Mouse (Mus musculus): ENCODE results near the gene Noxred1.
"Not testable (repeated sequence)": the region's sequence is repeated elsewhere in the genome, so short reads cannot be mapped to it uniquely, and the experiment has no call there.

The Noxred1 gene

GRCm38 (mm10) chr12:87226801-87227200 lies 11.7 kb downstream of the Noxred1 start:
- DNase-seq, result no peak

GRCm38 (mm10) chr12:87224950-87225349 lies 13.6 kb downstream of the Noxred1 start:
- DNase-seq, result no peak

- DNase-seq, result no peak
Measured at GRCm38 (mm10) chr12:87219362-87219761, 19.2 kb downstream of the Noxred1 start.

- DNase-seq, result no peak
Measured at GRCm38 (mm10) chr12:87217596-87217995, 20.9 kb downstream of the Noxred1 start.

- no peak for DNase-seq
Measured at GRCm38 (mm10) chr12:87216053-87216452, 22.5 kb downstream of the Noxred1 start.

- no peak for DNase-seq
Measured at GRCm38 (mm10) chr12:87212844-87213606, 25.5 kb downstream of the Noxred1 start.

- not testable (repeated sequence) for DNase-seq
Measured at GRCm38 (mm10) chr12:87205789-87206188, 32.7 kb downstream of the Noxred1 start.

- no peak for DNase-seq
Measured at GRCm38 (mm10) chr12:87201694-87202093, 36.8 kb downstream of the Noxred1 start.

- peak; percentile 75 to 77 for DNase-seq
Measured at GRCm38 (mm10) chr12:87199973-87200586, 38.5 kb downstream of the Noxred1 start, which contains the start of gene Tmed8. Gene Tmed8 (minus strand): TSS chr12:87200454.

- peak; percentile 49 to 55 for DNase-seq
Measured at GRCm38 (mm10) chr12:87199206-87199972, 39.1 kb downstream of the Noxred1 start, which contains the start of gene Samd15. Gene Samd15 (plus strand): TSS chr12:87199723.

GRCm38 (mm10) chr12:87198792-87199191 lies 39.7 kb downstream of the Noxred1 start:
- no peak for DNase-seq

- no peak for DNase-seq
Measured at GRCm38 (mm10) chr12:87196310-87196709, 42.2 kb downstream of the Noxred1 start.

GRCm38 (mm10) chr12:87195069-87195468 lies 43.5 kb downstream of the Noxred1 start:
- no peak for DNase-seq

GRCm38 (mm10) chr12:87193008-87193407 lies 45.5 kb downstream of the Noxred1 start:
- no peak for DNase-seq

GRCm38 (mm10) chr12:87177631-87178030 lies 60.9 kb downstream of the Noxred1 start:
- DNase-seq, result no peak

GRCm38 (mm10) chr12:87175194-87175946 lies 63.2 kb downstream of the Noxred1 start:
- no peak for DNase-seq
